Mouse (Mus musculus) layer of hippocampus, postnatal 36 days (tissue): ENCODE measurements around the gene Taok1. TPM values are rescaled to one million over a fixed set of nuclear protein-coding genes. Genes with fewer than 3 reads are reported as not detected.

ENCODE experiments used
- DNase-seq, 2 experiments: peaks; one replicate each; pipeline ENCODE4 v3.0.0; 2022
- total RNA-seq, 2 experiments: library from RNA; stranded (reverse); gene quantifications; 2 replicates each; pipeline ENCODE4 v1.2.3; 2021

The Taok1 gene
- total RNA-seq, 2 experiments from 2014 or later = 114 to 116 TPM

GRCm38 (mm10) chr11:77508068-77509021 lies 99.3 kb downstream of the Taok1 start:
- DNase-seq = peak; percentile 81 to 85

GRCm38 (mm10) chr11:77507426-77507825 lies 100.2 kb downstream of the Taok1 start:
- no peak for DNase-seq

GRCm38 (mm10) chr11:77506941-77507340 lies 100.7 kb downstream of the Taok1 start:
- DNase-seq = no peak

GRCm38 (mm10) chr11:77506273-77506672 lies 101.3 kb downstream of the Taok1 start:
- no peak for DNase-seq

GRCm38 (mm10) chr11:77505291-77505980 lies 102.2 kb downstream of the Taok1 start:
- no peak for DNase-seq

GRCm38 (mm10) chr11:77504377-77504776 lies 103.2 kb downstream of the Taok1 start:
- no peak for DNase-seq

GRCm38 (mm10) chr11:77503511-77503910 lies 104.1 kb downstream of the Taok1 start:
- DNase-seq = no peak

- no peak for DNase-seq
Observed at GRCm38 (mm10) chr11:77502481-77502880, 105.1 kb downstream of the Taok1 start.

- no peak for DNase-seq
Observed at GRCm38 (mm10) chr11:77501971-77502370, 105.6 kb downstream of the Taok1 start.

- DNase-seq = peak in 1 of 2 experiments; percentile 70
Observed at GRCm38 (mm10) chr11:77501392-77501791, 106.2 kb downstream of the Taok1 start.

- no peak for DNase-seq
Observed at GRCm38 (mm10) chr11:77500361-77501325, 107.0 kb downstream of the Taok1 start.

- no peak for DNase-seq
Observed at GRCm38 (mm10) chr11:77499354-77499753, 108.3 kb downstream of the Taok1 start.

GRCm38 (mm10) chr11:77498261-77499139 lies 109.1 kb downstream of the Taok1 start:
- no peak for DNase-seq

GRCm38 (mm10) chr11:77497851-77498250 lies 109.8 kb downstream of the Taok1 start:
- DNase-seq = no peak

- no peak for DNase-seq
Observed at GRCm38 (mm10) chr11:77497341-77497756, 110.3 kb downstream of the Taok1 start.

GRCm38 (mm10) chr11:77495507-77495906 lies 112.1 kb downstream of the Taok1 start:
- no peak for DNase-seq

GRCm38 (mm10) chr11:77494782-77495181 lies 112.8 kb downstream of the Taok1 start:
- DNase-seq = no peak

- no peak for DNase-seq
Observed at GRCm38 (mm10) chr11:77494344-77494676, 113.3 kb downstream of the Taok1 start.

GRCm38 (mm10) chr11:77493512-77494343 lies 113.9 kb downstream of the Taok1 start, which contains the start of gene Git1:
Gene Git1 (plus strand): TSS chr11:77493562.
- peak; percentile 70 to 72 for DNase-seq

- peak; percentile 90 to 91 for DNase-seq
Observed at GRCm38 (mm10) chr11:77492911-77493332, 114.7 kb downstream of the Taok1 start.
